In genomic region chr13:46180606-46181133, GRCm38 (mm10) we compare ENCODE assay signal across 9 mouse cellular contexts.
DNase-seq lines count a peak whose midpoint lies in the region; ATAC-seq lines count a peak whose summit lies in the region.
"Had no signal": no experiment of that assay in that cellular context is flagged by ENCODE, and none has a peak within 500 bp of the region (broad histone marks: within the 10 kb centered on the region; RNA-seq: fewer than 3 reads in every experiment).

No protein-coding gene starts in this region.

- H3K27ac ChIP-seq in intestine, embryonic 15.5 days: 0 out of 2 replicates have a peak overlapping the region, but pooled peaks have one; percentile 6
- no peak overlapping the region for H3K27ac ChIP-seq in intestine, embryonic 16.5 days (ENCODE audit: low read length)
- H3K27ac ChIP-seq in hindbrain, embryonic 11.5 days (ENCODE audit: low read depth, low read length): peak overlapping the region; percentile 37; the same call in 1 of the 2 replicates
- H3K27ac ChIP-seq in macrophage: peak overlapping the region; percentile 71
- no peak overlapping the region for H3K27ac ChIP-seq in stomach, embryonic 15.5 days

- H3K4me3 ChIP-seq in intestine, embryonic 15.5 days (replicated peaks): no peak overlapping the region
- no peak overlapping the region for H3K4me3 ChIP-seq in intestine, embryonic 16.5 days (ENCODE audit: low read length)
- no peak overlapping the region for H3K4me3 ChIP-seq in hindbrain, embryonic 11.5 days (ENCODE audit: low read depth, low read length)
- no peak overlapping the region for H3K4me3 ChIP-seq in macrophage (ENCODE audit: inconsistent target)
- no peak overlapping the region for H3K4me3 ChIP-seq in stomach, embryonic 15.5 days (replicated peaks)

- peak; percentile 59 for DNase-seq in embryo, embryonic 10.5 days (ENCODE audit: low spot score)
- peak; percentile 42 for DNase-seq in hindbrain, embryonic 11.5 days (ENCODE audit: low spot score)
- DNase-seq in cerebellum, adult 11-12 months: no peak

- H3K4me1 ChIP-seq in intestine, embryonic 15.5 days (replicated peaks): no peaks in the 10 kb centered on the region
- H3K4me1 ChIP-seq in intestine, embryonic 16.5 days (ENCODE audit: control insufficient read depth, insufficient read depth, low read length): no peaks in the 10 kb centered on the region
- 0 out of 2 replicates have a peak, but pooled peaks cover 3% of the 10 kb centered on the region for H3K4me1 ChIP-seq in hindbrain, embryonic 11.5 days (replicated peaks; ENCODE audit: control insufficient read depth, insufficient read depth, low read length)
- peaks cover 3% of the 10 kb centered on the region; the same call in 1 of the 2 replicates for H3K4me1 ChIP-seq in stomach, embryonic 15.5 days

- no peaks in the 10 kb centered on the region for H3K79me2 ChIP-seq in macrophage (ENCODE audit: inconsistent target)

- H3K9ac ChIP-seq in intestine, embryonic 15.5 days: no peak overlapping the region
- H3K9ac ChIP-seq in intestine, embryonic 16.5 days (ENCODE audit: low read depth, low read length): no peak overlapping the region
- H3K9ac ChIP-seq in hindbrain, embryonic 11.5 days (ENCODE audit: low read depth, low read length): no peak overlapping the region
- H3K9ac ChIP-seq in stomach, embryonic 15.5 days: no peak overlapping the region

- no peak for ATAC-seq in intestine, embryonic 15.5 days
- ATAC-seq in intestine, embryonic 16.5 days: no peak
- no peak for ATAC-seq in hindbrain, embryonic 11.5 days (ENCODE audit: low FRiP score)
- ATAC-seq in stomach, embryonic 15.5 days (ENCODE audit: insufficient read depth, low FRiP score, low read depth): no peak
- ATAC-seq in erythroblast, adult 5-6 weeks (replicated peaks; ENCODE audit: low FRiP score, poor library complexity, severe bottlenecking): no peak

- WGBS in intestine, embryonic 15.5 days: 28% methylated on average over 12 of the region's 12 CpGs
- 26% methylated on average over 12 of the region's 12 CpGs for WGBS in intestine, embryonic 16.5 days
- whole genome bisulfite sequencing in hindbrain, embryonic 11.5 days: 20% methylated on average over 12 of the region's 12 CpGs
- 0% methylated on average over 11 of the region's 12 CpGs for WGBS in macrophage (ENCODE audit: missing documents)
- 20% methylated on average over 12 of the region's 12 CpGs for WGBS in stomach, embryonic 15.5 days

- H3K4me2 ChIP-seq in intestine, embryonic 15.5 days (replicated peaks): peak overlapping the region; percentile 47
- H3K4me2 ChIP-seq in intestine, embryonic 16.5 days (ENCODE audit: low read depth, low read length): no peak overlapping the region
- peak overlapping the region; percentile 33 for H3K4me2 ChIP-seq in hindbrain, embryonic 11.5 days (replicated peaks; ENCODE audit: low read depth, low read length)
- H3K4me2 ChIP-seq in stomach, embryonic 15.5 days: peak overlapping the region; percentile 39; the same call in 1 of the 2 replicates

- no peaks in the 10 kb centered on the region for H3K36me3 ChIP-seq in intestine, embryonic 15.5 days
- H3K36me3 ChIP-seq in intestine, embryonic 16.5 days (ENCODE audit: control insufficient read depth, insufficient read depth, low read length): no peaks in the 10 kb centered on the region
- no peaks in the 10 kb centered on the region for H3K36me3 ChIP-seq in hindbrain, embryonic 11.5 days (ENCODE audit: control insufficient read depth, insufficient read depth, low read length)
- no peaks in the 10 kb centered on the region for H3K36me3 ChIP-seq in macrophage (ENCODE audit: inconsistent target)
- H3K36me3 ChIP-seq in stomach, embryonic 15.5 days: no peaks in the 10 kb centered on the region
- H3K36me3 ChIP-seq: G1E had no signal

- H3K27me3 ChIP-seq in intestine, embryonic 15.5 days (replicated peaks): no peaks in the 10 kb centered on the region
- no peaks in the 10 kb centered on the region for H3K27me3 ChIP-seq in intestine, embryonic 16.5 days (replicated peaks; ENCODE audit: control insufficient read depth, insufficient read depth, low read length)
- H3K27me3 ChIP-seq in hindbrain, embryonic 11.5 days (ENCODE audit: control insufficient read depth, insufficient read depth, low read length): no peaks in the 10 kb centered on the region
- H3K27me3 ChIP-seq in stomach, embryonic 15.5 days (replicated peaks): no peaks in the 10 kb centered on the region

- no peaks in the 10 kb centered on the region for H3K9me3 ChIP-seq in intestine, embryonic 15.5 days
- H3K9me3 ChIP-seq in intestine, embryonic 16.5 days (ENCODE audit: control insufficient read depth, low read length): no peaks in the 10 kb centered on the region
- H3K9me3 ChIP-seq in hindbrain, embryonic 11.5 days (ENCODE audit: control insufficient read depth, low read length): no peaks in the 10 kb centered on the region
- no peaks in the 10 kb centered on the region for H3K9me3 ChIP-seq in stomach, embryonic 15.5 days
- H3K9me3 ChIP-seq: G1E had no signal

Comparison
In these comparisons a context has a peak if more than half of its experiments do, and no peak if none do; other contexts are left out.
1. H3K27ac ChIP-seq: peak in intestine, embryonic 15.5 days (single experiment), hindbrain, embryonic 11.5 days (single experiment) and macrophage (single experiment); none in intestine, embryonic 16.5 days (single experiment) and stomach, embryonic 15.5 days (single experiment).